In genomic region chr14:37523616-37524015, GRCm38 (mm10) we compare ENCODE assay signal across 27 mouse cellular contexts.
A peak's percentile ranks its signal among the peaks of the same experiment; 100 is the strongest.
DNase-seq lines count a peak whose midpoint lies in the region; ATAC-seq and TF ChIP-seq lines count a peak whose summit lies in the region.
"Had no signal": no experiment of that assay in that cellular context is flagged by ENCODE, and none has a peak within 500 bp of the region (broad histone marks: within the 10 kb centered on the region; RNA-seq: fewer than 3 reads in every experiment).

No protein-coding gene starts in this region.

- no peak overlapping the region for H3K9ac ChIP-seq in forebrain, embryonic 11.5 days (ENCODE audit: low read length)
- no peak overlapping the region for H3K9ac ChIP-seq in forebrain, embryonic 12.5 days
- H3K9ac ChIP-seq in midbrain, embryonic 11.5 days (ENCODE audit: low read length): no peak overlapping the region
- no peak overlapping the region for H3K9ac ChIP-seq in midbrain, embryonic 14.5 days (replicated peaks; ENCODE audit: low read length)
- no peak overlapping the region for H3K9ac ChIP-seq in hindbrain, embryonic 12.5 days
- H3K9ac ChIP-seq: embryonic facial prominence, embryonic 15.5 days; forebrain, embryonic 15.5 days; hindbrain, embryonic 14.5 days had no signal

- DNase-seq in forebrain, embryonic 11.5 days (ENCODE audit: low spot score): no peak
- DNase-seq in brain, embryonic 14.5 days (ENCODE audit: low read depth): peak; percentile 66
- no peak for DNase-seq in midbrain, embryonic 11.5 days (ENCODE audit: low spot score, missing footprints)
- peak; percentile 36 for DNase-seq in midbrain, embryonic 14.5 days
- no peak for DNase-seq in left cerebral cortex, postnatal 14 days (ENCODE audit: low spot score in 2 of 2)
- DNase-seq: adrenal gland, adult 8-10 months; adrenal gland, postnatal 25 days; cerebellum, adult 18-20 months; cerebellum, adult 9-10 months; cerebellum, postnatal 14 days; embryo, embryonic 11 days; gastrocnemius, postnatal 10 days; gastrocnemius, postnatal 36 days; heart, adult 2 months had no signal

- H3K4me1 ChIP-seq in forebrain, embryonic 11.5 days (replicated peaks; ENCODE audit: control insufficient read depth, insufficient read depth, low read length): no peaks in the 10 kb centered on the region
- 0 out of 2 replicates have a peak, but pooled peaks cover 4% of the 10 kb centered on the region for H3K4me1 ChIP-seq in forebrain, embryonic 12.5 days
- no peaks in the 10 kb centered on the region for H3K4me1 ChIP-seq in midbrain, embryonic 11.5 days (ENCODE audit: control insufficient read depth, insufficient read depth, low read length)
- no peaks in the 10 kb centered on the region for H3K4me1 ChIP-seq in midbrain, embryonic 14.5 days (ENCODE audit: control insufficient read depth, insufficient read depth, low read length)
- no peaks in the 10 kb centered on the region for H3K4me1 ChIP-seq in hindbrain, embryonic 12.5 days
- H3K4me1 ChIP-seq: embryonic facial prominence, embryonic 15.5 days; forebrain, embryonic 15.5 days; heart, embryonic 10.5 days; hindbrain, embryonic 10.5 days had no signal

- no peak overlapping the region for H3K4me2 ChIP-seq in forebrain, embryonic 11.5 days (ENCODE audit: low read depth, low read length, severe bottlenecking)
- no peak overlapping the region for H3K4me2 ChIP-seq in forebrain, embryonic 12.5 days
- no peak overlapping the region for H3K4me2 ChIP-seq in midbrain, embryonic 11.5 days
- H3K4me2 ChIP-seq in midbrain, embryonic 14.5 days (ENCODE audit: low read length): no peak overlapping the region
- H3K4me2 ChIP-seq in hindbrain, embryonic 12.5 days (replicated peaks): no peak overlapping the region
- H3K4me2 ChIP-seq: embryonic facial prominence, embryonic 15.5 days; forebrain, embryonic 15.5 days; hindbrain, embryonic 14.5 days had no signal

- H3K27ac ChIP-seq in forebrain, embryonic 11.5 days (ENCODE audit: low read depth, low read length): no peak overlapping the region
- no peak overlapping the region for H3K27ac ChIP-seq in forebrain, embryonic 12.5 days
- H3K27ac ChIP-seq in midbrain, embryonic 11.5 days (ENCODE audit: low read depth, low read length): no peak overlapping the region
- no peak overlapping the region for H3K27ac ChIP-seq in midbrain, embryonic 14.5 days (replicated peaks; ENCODE audit: low read depth, low read length)
- no peak overlapping the region for H3K27ac ChIP-seq in hindbrain, embryonic 12.5 days
- H3K27ac ChIP-seq: embryonic facial prominence, embryonic 15.5 days; forebrain, embryonic 15.5 days; heart, adult 2 months; heart, embryonic 10.5 days; hindbrain, embryonic 10.5 days; hindbrain, embryonic 14.5 days; hindbrain, postnatal 0 days had no signal

- intact Hi-C loops in left cerebral cortex, postnatal 14 days (cut with DNase I): no loop called here

- no peak for TF ChIP-seq CTCF in brain, embryonic 14.5 days (IDR thresholded peaks at IDR 0.05; ENCODE audit: borderline replicate concordance, extremely low read depth, insufficient read depth, insufficient read length)

- H3K36me3 ChIP-seq in forebrain, embryonic 11.5 days (ENCODE audit: control insufficient read depth, insufficient read depth, low read length): no peaks in the 10 kb centered on the region
- no peaks in the 10 kb centered on the region for H3K36me3 ChIP-seq in forebrain, embryonic 12.5 days (replicated peaks)
- H3K36me3 ChIP-seq in midbrain, embryonic 11.5 days (ENCODE audit: control insufficient read depth, insufficient read depth, low read length): no peaks in the 10 kb centered on the region
- no peaks in the 10 kb centered on the region for H3K36me3 ChIP-seq in midbrain, embryonic 14.5 days (ENCODE audit: control insufficient read depth, insufficient read depth, low read length)
- H3K36me3 ChIP-seq in hindbrain, embryonic 12.5 days: no peaks in the 10 kb centered on the region
- H3K36me3 ChIP-seq: embryonic facial prominence, embryonic 15.5 days; forebrain, embryonic 15.5 days; heart, embryonic 10.5 days; hindbrain, embryonic 10.5 days had no signal

- no peaks in the 10 kb centered on the region for H3K27me3 ChIP-seq in forebrain, embryonic 11.5 days (ENCODE audit: control insufficient read depth, insufficient read depth, low read length)
- no peaks in the 10 kb centered on the region for H3K27me3 ChIP-seq in forebrain, embryonic 12.5 days
- H3K27me3 ChIP-seq in midbrain, embryonic 11.5 days (ENCODE audit: control insufficient read depth, insufficient read depth, low read length): no peaks in the 10 kb centered on the region
- no peaks in the 10 kb centered on the region for H3K27me3 ChIP-seq in midbrain, embryonic 14.5 days (ENCODE audit: control insufficient read depth, insufficient read depth, low read length)
- no peaks in the 10 kb centered on the region for H3K27me3 ChIP-seq in hindbrain, embryonic 12.5 days
- H3K27me3 ChIP-seq: embryonic facial prominence, embryonic 15.5 days; forebrain, embryonic 15.5 days had no signal

- no peak overlapping the region for H3K4me3 ChIP-seq in forebrain, embryonic 11.5 days (ENCODE audit: low read depth, low read length)
- H3K4me3 ChIP-seq in forebrain, embryonic 12.5 days (replicated peaks): no peak overlapping the region
- H3K4me3 ChIP-seq in midbrain, embryonic 11.5 days (ENCODE audit: low read depth, low read length): no peak overlapping the region
- no peak overlapping the region for H3K4me3 ChIP-seq in midbrain, embryonic 14.5 days (replicated peaks; ENCODE audit: low read depth, low read length)
- H3K4me3 ChIP-seq in hindbrain, embryonic 12.5 days: no peak overlapping the region
- H3K4me3 ChIP-seq: embryonic facial prominence, embryonic 15.5 days; forebrain, embryonic 15.5 days; heart, adult 2 months; heart, embryonic 10.5 days; hindbrain, embryonic 10.5 days had no signal

- TF ChIP-seq POLR2A in brain, embryonic 14.5 days (IDR thresholded peaks at IDR 0.05; ENCODE audit: borderline replicate concordance, extremely low read depth, insufficient read depth, insufficient read length, poor library complexity, severe bottlenecking): no peak

- no peaks in the 10 kb centered on the region for H3K9me3 ChIP-seq in forebrain, embryonic 11.5 days (ENCODE audit: control insufficient read depth, low read length)
- no peaks in the 10 kb centered on the region for H3K9me3 ChIP-seq in forebrain, embryonic 12.5 days
- no peaks in the 10 kb centered on the region for H3K9me3 ChIP-seq in midbrain, embryonic 11.5 days (ENCODE audit: control insufficient read depth, low read length)
- H3K9me3 ChIP-seq in midbrain, embryonic 14.5 days (ENCODE audit: control insufficient read depth, low read length): no peaks in the 10 kb centered on the region
- H3K9me3 ChIP-seq in hindbrain, embryonic 12.5 days (replicated peaks): no peaks in the 10 kb centered on the region
- H3K9me3 ChIP-seq: embryonic facial prominence, embryonic 15.5 days; forebrain, embryonic 15.5 days; heart, embryonic 10.5 days; hindbrain, embryonic 10.5 days had no signal

- peak; percentile 82 for ATAC-seq in forebrain, embryonic 11.5 days (replicated peaks; ENCODE audit: low FRiP score)
- no peak for ATAC-seq in forebrain, embryonic 12.5 days (ENCODE audit: low FRiP score)
- ATAC-seq in midbrain, embryonic 11.5 days (ENCODE audit: low FRiP score): peak; percentile 76
- no peak for ATAC-seq in midbrain, embryonic 14.5 days (ENCODE audit: low FRiP score, low TSS enrichment)
- ATAC-seq in frontal cortex, adult (ENCODE audit: low TSS enrichment): no peak
- ATAC-seq in hindbrain, embryonic 12.5 days (ENCODE audit: low FRiP score): no peak
- ATAC-seq: activated CD4-positive, CD25-positive, alpha-beta regulatory T cell, adult 4 months; CD4-positive, CD25-positive, alpha-beta regulatory T cell, adult 4 months; forebrain, embryonic 15.5 days; hindbrain, postnatal 0 days; inflammation-experienced regulatory T-cells, adult 6 months; intestine, embryonic 16.5 days had no signal

Comparison
In these comparisons a context has a peak if more than half of its experiments do, and no peak if none do; other contexts are left out.
1. ATAC-seq: peak in forebrain, embryonic 11.5 days (single experiment) and midbrain, embryonic 11.5 days (single experiment); none in forebrain, embryonic 12.5 days (single experiment), midbrain, embryonic 14.5 days (single experiment), frontal cortex, adult (single experiment) and hindbrain, embryonic 12.5 days (single experiment).
2. DNase-seq: peak in brain, embryonic 14.5 days (single experiment) and midbrain, embryonic 14.5 days (single experiment); none in forebrain, embryonic 11.5 days (single experiment), midbrain, embryonic 11.5 days (single experiment) and left cerebral cortex, postnatal 14 days (0 of 2).